Comparison of ENCODE assay signal across 8 mouse cellular contexts in the genomic region with DNA sequence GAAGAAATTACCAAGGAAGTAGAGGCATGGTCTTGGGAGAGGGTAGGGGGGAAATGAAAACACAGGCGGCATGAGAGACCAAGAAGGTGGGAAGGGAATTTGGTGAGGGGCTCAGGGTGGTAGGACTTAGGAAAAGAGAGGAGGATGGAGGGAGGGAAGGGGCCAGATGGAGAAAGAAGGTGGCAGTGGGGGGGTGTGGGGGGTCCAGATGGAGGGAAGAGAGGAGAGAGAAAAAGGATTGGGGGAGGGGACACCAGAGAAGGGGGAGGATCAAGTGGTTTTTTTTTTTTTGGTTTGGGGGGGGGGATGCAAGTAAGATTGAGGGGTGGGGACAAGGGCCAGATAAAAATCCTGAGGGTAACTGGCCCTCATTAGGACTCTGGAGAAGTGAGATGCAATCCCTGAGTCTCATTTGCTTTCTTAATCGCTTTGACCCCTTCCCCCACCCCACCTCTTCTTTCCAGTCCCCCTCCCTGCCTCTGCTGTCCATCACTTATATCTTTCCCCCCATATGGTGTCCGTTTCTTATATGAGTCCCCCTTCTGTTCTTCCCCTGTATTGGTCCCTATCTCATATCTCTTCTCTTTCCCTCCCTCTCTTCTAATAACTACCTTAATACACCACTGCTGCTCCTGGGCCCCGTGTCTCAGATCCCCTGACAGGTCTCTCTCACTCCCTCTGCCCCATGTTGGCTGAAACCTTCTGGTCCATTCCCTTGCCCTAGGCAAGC. TPM values are rescaled to one million over a fixed set of nuclear protein-coding genes. Genes with fewer than 3 reads are reported as not detected.
DNase-seq lines count a peak whose midpoint lies in the region; ATAC-seq and TF ChIP-seq lines count a peak whose summit lies in the region.

No protein-coding gene starts in this region.

- H3K9ac ChIP-seq in heart, embryonic 12.5 days: peak overlapping the region; percentile 82
- H3K9ac ChIP-seq in forebrain, embryonic 16.5 days (replicated peaks; ENCODE audit: low read depth, low read length): peak overlapping the region; percentile 62

- H3K4me3 ChIP-seq in heart, embryonic 12.5 days: peak overlapping the region; percentile 63
- H3K4me3 ChIP-seq in G1E (ENCODE audit: low read depth, low read length): peak overlapping the region; percentile 68
- H3K4me3 ChIP-seq in forebrain, embryonic 16.5 days (replicated peaks; ENCODE audit: low read length): peak overlapping the region; percentile 57
- H3K4me3 ChIP-seq in midbrain, embryonic 10.5 days: peak overlapping the region; percentile 84

- H3K27ac ChIP-seq in heart, embryonic 12.5 days (ENCODE audit: poor library complexity, severe bottlenecking): peak overlapping the region; percentile 33; the same call in 1 of the 2 replicates
- H3K27ac ChIP-seq in forebrain, embryonic 16.5 days (ENCODE audit: low read length): peak overlapping the region; percentile 96
- H3K27ac ChIP-seq in midbrain, embryonic 10.5 days (replicated peaks): peak overlapping the region; percentile 95

- TF ChIP-seq CTCF in G1E (IDR thresholded peaks at IDR 0.05; ENCODE audit: low read depth, low read length): no peak

- DNase-seq in heart, postnatal 25 days (ENCODE audit: low spot score): no peak
- no peak for DNase-seq in G1E (ENCODE audit: low spot score)
- no peak for DNase-seq in midbrain, embryonic 10.5 days (ENCODE audit: low spot score)
- no peak for DNase-seq in frontal cortex, postnatal 36 days (ENCODE audit: low spot score in 2 of 2)
- no peak for DNase-seq in T-cell, adult 2 months (ENCODE audit: low spot score)
- no peak for DNase-seq in urinary bladder, postnatal 10 days (ENCODE audit: low spot score)

- no peak for ATAC-seq in heart, embryonic 12.5 days (ENCODE audit: insufficient number of reproducible peaks, low FRiP score)
- ATAC-seq in G1E (ENCODE audit: extremely low read depth, insufficient number of reproducible peaks, low FRiP score, poor library complexity, severe bottlenecking): no peak
- ATAC-seq in forebrain, embryonic 16.5 days: no peak

- peaks cover 62% of the 10 kb centered on the region for H3K4me1 ChIP-seq in heart, embryonic 12.5 days (replicated peaks)
- H3K4me1 ChIP-seq in G1E (ENCODE audit: insufficient read depth, low read depth, low read length): peaks cover 65% of the 10 kb centered on the region
- H3K4me1 ChIP-seq in forebrain, embryonic 16.5 days (replicated peaks; ENCODE audit: control insufficient read depth, insufficient read depth, low read length): peaks cover 67% of the 10 kb centered on the region
- peaks cover 81% of the 10 kb centered on the region for H3K4me1 ChIP-seq in midbrain, embryonic 10.5 days

- H3K27me3 ChIP-seq in heart, embryonic 12.5 days (replicated peaks): no peaks in the 10 kb centered on the region
- H3K27me3 ChIP-seq in G1E (ENCODE audit: insufficient read depth, low read length): no peaks in the 10 kb centered on the region; the same call in none of the 2 replicates
- H3K27me3 ChIP-seq in forebrain, embryonic 16.5 days (replicated peaks; ENCODE audit: control insufficient read depth, insufficient read depth, low read length): no peaks in the 10 kb centered on the region
- H3K27me3 ChIP-seq in midbrain, embryonic 10.5 days (ENCODE audit: low read depth, poor library complexity, severe bottlenecking): no peaks in the 10 kb centered on the region

- H3K36me3 ChIP-seq in heart, embryonic 12.5 days: peaks cover 6% of the 10 kb centered on the region
- H3K36me3 ChIP-seq in G1E (replicated peaks): peaks cover 40% of the 10 kb centered on the region
- no peaks in the 10 kb centered on the region for H3K36me3 ChIP-seq in forebrain, embryonic 16.5 days (ENCODE audit: control insufficient read depth, insufficient read depth)
- H3K36me3 ChIP-seq in midbrain, embryonic 10.5 days: peaks cover 20% of the 10 kb centered on the region

- H3K9me3 ChIP-seq in heart, embryonic 12.5 days (replicated peaks): no peaks in the 10 kb centered on the region
- no peaks in the 10 kb centered on the region for H3K9me3 ChIP-seq in G1E (replicated peaks)
- H3K9me3 ChIP-seq in forebrain, embryonic 16.5 days (ENCODE audit: control insufficient read depth, low read length): no peaks in the 10 kb centered on the region
- no peaks in the 10 kb centered on the region for H3K9me3 ChIP-seq in midbrain, embryonic 10.5 days (replicated peaks)

- WGBS in heart, embryonic 12.5 days: 17% methylated on average over 4 of the region's 4 CpGs
- WGBS in forebrain, embryonic 16.5 days: 6% methylated on average over 4 of the region's 4 CpGs
- WGBS in midbrain, embryonic 10.5 days: 5% methylated on average over 4 of the region's 4 CpGs

- intact Hi-C loops in heart, postnatal 25 days (cut with DNase I): no loop called here

- H3K4me2 ChIP-seq in heart, embryonic 12.5 days: peak overlapping the region; percentile 99
- peak overlapping the region; percentile 66 for H3K4me2 ChIP-seq in forebrain, embryonic 16.5 days (ENCODE audit: low read length)

RNA-seq across cellular contexts. Expression of gene Syngap1, which starts 1.0 kb away (rescaled TPM):
- 1.2 and 2.2 TPM in 2 replicates for polyA plus RNA-seq in heart, embryonic 12.5 days (2016; fragmentation: Nextera tagmentation; extraction: Ambion mirVana)
- 1 to 10 TPM; 5.3 to 5.5 TPM for total RNA-seq in heart, postnatal 25 days (2021)
- total RNA-seq in G1E (2014; fragmentation: Nextera tagmentation) (88.0 and 117 TPM in 2 replicates), G1E (2017) (7.3 and 10.2 TPM in 2 replicates)
- 22.3 and 24.1 TPM in 2 replicates for polyA plus RNA-seq in G1E (2012)
- polyA plus RNA-seq in forebrain, embryonic 16.5 days (2015; fragmentation: Nextera tagmentation; extraction: Ambion mirVana): 5.4 and 5.8 TPM in 2 replicates
- 1.5 TPM in 2 replicates for polyA plus RNA-seq in midbrain, embryonic 10.5 days (2016; fragmentation: Nextera tagmentation; extraction: Ambion mirVana)

RNA-seq across cellular contexts. Expression of gene Cuta, which starts 2.6 kb away (rescaled TPM):
- polyA plus RNA-seq in heart, embryonic 12.5 days (2016; fragmentation: Nextera tagmentation; extraction: Ambion mirVana): 148 and 155 TPM in 2 replicates
- total RNA-seq in heart, postnatal 25 days (2021): 10 to 100 TPM; 91.4 to 92.5 TPM
- total RNA-seq in G1E (2014; fragmentation: Nextera tagmentation) (319 and 371 TPM in 2 replicates), G1E (2017) (182 and 190 TPM in 2 replicates)
- 526 and 563 TPM in 2 replicates for polyA plus RNA-seq in G1E (2012)
- polyA plus RNA-seq in forebrain, embryonic 16.5 days (2015; fragmentation: Nextera tagmentation; extraction: Ambion mirVana): 137 and 138 TPM in 2 replicates
- polyA plus RNA-seq in midbrain, embryonic 10.5 days (2016; fragmentation: Nextera tagmentation; extraction: Ambion mirVana): 175 and 179 TPM in 2 replicates

RNA-seq across cellular contexts. Expression of gene Phf1, which starts 9.2 kb away (rescaled TPM):
- 9.0 and 9.4 TPM in 2 replicates for polyA plus RNA-seq in heart, embryonic 12.5 days (2016; fragmentation: Nextera tagmentation; extraction: Ambion mirVana)
- total RNA-seq in heart, postnatal 25 days (2021): 10 to 100 TPM; 10.8 to 12.3 TPM
- total RNA-seq in G1E (2014; fragmentation: Nextera tagmentation): 6.5 and 8.4 TPM in 2 replicates
- total RNA-seq in G1E (2017): 7.3 and 7.4 TPM in 2 replicates
- polyA plus RNA-seq in G1E (2012): 21.6 and 21.7 TPM in 2 replicates
- 16.2 and 19.7 TPM in 2 replicates for polyA plus RNA-seq in forebrain, embryonic 16.5 days (2015; fragmentation: Nextera tagmentation; extraction: Ambion mirVana)
- polyA plus RNA-seq in midbrain, embryonic 10.5 days (2016; fragmentation: Nextera tagmentation; extraction: Ambion mirVana): 3.1 and 4.7 TPM in 2 replicates

RNA-seq across cellular contexts. Expression of gene Kifc5b, which starts 25.1 kb away (rescaled TPM):
- 5.2 and 5.7 TPM in 2 replicates for polyA plus RNA-seq in heart, embryonic 12.5 days (2016; fragmentation: Nextera tagmentation; extraction: Ambion mirVana)
- total RNA-seq in heart, postnatal 25 days (2021): under 1 TPM; 0.44 to 0.48 TPM
- total RNA-seq in G1E (2014; fragmentation: Nextera tagmentation) (17.1 and 23.0 TPM in 2 replicates), G1E (2017) (15.0 and 15.7 TPM in 2 replicates)
- polyA plus RNA-seq in G1E (2012): 30.1 and 36.1 TPM in 2 replicates
- 3.1 and 6.8 TPM in 2 replicates for polyA plus RNA-seq in forebrain, embryonic 16.5 days (2015; fragmentation: Nextera tagmentation; extraction: Ambion mirVana)
- 10.6 and 12.1 TPM in 2 replicates for polyA plus RNA-seq in midbrain, embryonic 10.5 days (2016; fragmentation: Nextera tagmentation; extraction: Ambion mirVana)

RNA-seq across cellular contexts. Expression of gene Zbtb9, which starts 31.0 kb away (rescaled TPM):
- polyA plus RNA-seq in heart, embryonic 12.5 days (2016; fragmentation: Nextera tagmentation; extraction: Ambion mirVana): 10.3 and 10.7 TPM in 2 replicates
- 1 to 10 TPM; 2.9 to 3.8 TPM for total RNA-seq in heart, postnatal 25 days (2021)
- total RNA-seq in G1E (2014; fragmentation: Nextera tagmentation) (3.6 and 4.4 TPM in 2 replicates), G1E (2017) (25.6 and 27.5 TPM in 2 replicates)
- polyA plus RNA-seq in G1E (2012): 10.9 and 11.1 TPM in 2 replicates
- polyA plus RNA-seq in forebrain, embryonic 16.5 days (2015; fragmentation: Nextera tagmentation; extraction: Ambion mirVana): 17.5 and 19.1 TPM in 2 replicates
- polyA plus RNA-seq in midbrain, embryonic 10.5 days (2016; fragmentation: Nextera tagmentation; extraction: Ambion mirVana): 18.6 and 18.8 TPM in 2 replicates

Comparison
In these comparisons a context has a peak if more than half of its experiments do, and no peak if none do; other contexts are left out.
1. H3K27ac ChIP-seq: peak in every context shown above with its lines; median percentile 96 in forebrain, embryonic 16.5 days; 95 in midbrain, embryonic 10.5 days; 33 in heart, embryonic 12.5 days.